25 mouse cellular contexts compared by ENCODE assay signal in the genomic region with DNA sequence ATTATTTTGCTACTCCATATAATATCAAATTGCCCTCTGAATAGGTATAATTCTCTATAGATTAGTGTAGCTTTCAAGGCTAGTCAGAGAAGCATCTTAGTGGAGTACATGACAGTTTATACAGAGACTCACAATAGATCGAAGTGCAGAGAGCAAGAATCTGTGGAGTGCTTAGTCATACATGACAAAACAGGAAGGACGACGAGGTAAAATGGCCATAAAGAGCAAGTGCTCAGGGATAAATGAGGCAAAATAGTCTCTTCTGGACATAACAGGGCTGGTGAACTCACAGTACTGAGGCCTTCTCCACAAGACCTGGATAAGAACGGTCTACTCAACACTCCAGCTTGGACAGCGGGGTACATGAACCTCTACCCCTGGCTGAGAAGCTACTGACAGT.
"Had no signal": no experiment of that assay in that cellular context is flagged by ENCODE, and none has a peak within 500 bp of the region (broad histone marks: within the 10 kb centered on the region; RNA-seq: fewer than 3 reads in every experiment).

No protein-coding gene starts in this region.

- H3K27ac ChIP-seq: heart, embryonic 10.5 days; heart, embryonic 15.5 days; hindbrain, embryonic 12.5 days; hindbrain, embryonic 14.5 days; intestine, embryonic 15.5 days; layer of hippocampus, adult 2 months; left cerebral cortex, adult 2 months; limb, embryonic 10.5 days; limb, embryonic 12.5 days; liver, embryonic 13.5 days had no signal

- H3K4me3 ChIP-seq: heart, embryonic 10.5 days; heart, embryonic 13.5 days; heart, embryonic 15.5 days; hindbrain, embryonic 12.5 days; intestine, embryonic 15.5 days; layer of hippocampus, adult 2 months; left cerebral cortex, adult 2 months; limb, embryonic 10.5 days; limb, embryonic 12.5 days; liver, embryonic 13.5 days had no signal

- H3K36me3 ChIP-seq: heart, embryonic 10.5 days; heart, embryonic 15.5 days; hindbrain, embryonic 12.5 days; intestine, embryonic 15.5 days; limb, embryonic 10.5 days; limb, embryonic 12.5 days; liver, embryonic 13.5 days had no signal

- H3K27me3 ChIP-seq: heart, embryonic 13.5 days; heart, embryonic 15.5 days; hindbrain, embryonic 12.5 days; intestine, embryonic 15.5 days; limb, embryonic 12.5 days; liver, embryonic 13.5 days had no signal

- H3K9ac ChIP-seq: heart, embryonic 13.5 days; heart, embryonic 15.5 days; hindbrain, embryonic 12.5 days; hindbrain, embryonic 14.5 days; intestine, embryonic 15.5 days; limb, embryonic 12.5 days; liver, embryonic 13.5 days had no signal

- DNase-seq: gastrocnemius, postnatal 14 days; gastrocnemius, postnatal 36 days; heart, adult 18-20 months; heart, postnatal 14 days; heart, postnatal 36 days; kidney, adult 18-20 months; kidney, adult 8-10 months; kidney, postnatal 10 days; kidney, postnatal 25 days; kidney, postnatal 4 days; liver; liver, embryonic 13.5 days had no signal

- ATAC-seq: hindbrain, embryonic 16.5 days; inflammation-experienced regulatory T-cells, adult 6 months; intestine, embryonic 15.5 days; intestine, postnatal 0 days had no signal

- H3K9me3 ChIP-seq: heart, embryonic 10.5 days; heart, embryonic 13.5 days; heart, embryonic 15.5 days; hindbrain, embryonic 12.5 days; intestine, embryonic 15.5 days; limb, embryonic 10.5 days; limb, embryonic 12.5 days; liver, embryonic 13.5 days had no signal

- H3K4me1 ChIP-seq: hindbrain, embryonic 12.5 days; limb, embryonic 10.5 days had no signal
